8 mouse cellular contexts compared by ENCODE assay signal in genomic region chr1:162336640-162337039, GRCm38 (mm10).
DNase-seq lines count a peak whose midpoint lies in the region; ATAC-seq and TF ChIP-seq lines count a peak whose summit lies in the region.

No protein-coding gene starts in this region.

- no peaks in the 10 kb centered on the region for H3K9me3 ChIP-seq in liver, postnatal 0 days (ENCODE audit: low read length)
- no peaks in the 10 kb centered on the region for H3K9me3 ChIP-seq in liver, embryonic 11.5 days (ENCODE audit: control insufficient read depth, low read length)
- H3K9me3 ChIP-seq in forebrain, postnatal 0 days (ENCODE audit: low read length): no peaks in the 10 kb centered on the region
- H3K9me3 ChIP-seq in midbrain, embryonic 14.5 days (ENCODE audit: control insufficient read depth, low read length): no peaks in the 10 kb centered on the region

- H3K36me3 ChIP-seq in liver, postnatal 0 days (replicated peaks; ENCODE audit: insufficient read depth, low read length): no peaks in the 10 kb centered on the region
- H3K36me3 ChIP-seq in liver, embryonic 11.5 days (ENCODE audit: control insufficient read depth, insufficient read depth, low read length): no peaks in the 10 kb centered on the region
- no peaks in the 10 kb centered on the region for H3K36me3 ChIP-seq in forebrain, postnatal 0 days (ENCODE audit: insufficient read depth)
- no peaks in the 10 kb centered on the region for H3K36me3 ChIP-seq in midbrain, embryonic 14.5 days (ENCODE audit: control insufficient read depth, insufficient read depth, low read length)

- TF ChIP-seq CTCF in liver, postnatal 0 days (IDR thresholded peaks at IDR 0.05; ENCODE audit: low read depth): peak; percentile 63
- peak; percentile 78 for TF ChIP-seq CTCF in forebrain, postnatal 0 days (IDR thresholded peaks at IDR 0.05; ENCODE audit: low read depth)

- H3K27ac ChIP-seq in liver, postnatal 0 days (ENCODE audit: low read depth): no peak overlapping the region
- H3K27ac ChIP-seq in liver, embryonic 11.5 days (ENCODE audit: low read depth, low read length): no peak overlapping the region
- H3K27ac ChIP-seq in forebrain, postnatal 0 days (ENCODE audit: low read depth, low read length): no peak overlapping the region
- H3K27ac ChIP-seq in midbrain, embryonic 14.5 days (replicated peaks; ENCODE audit: low read depth, low read length): no peak overlapping the region

- no peaks in the 10 kb centered on the region for H3K27me3 ChIP-seq in liver, postnatal 0 days (ENCODE audit: insufficient read depth, low read length)
- no peaks in the 10 kb centered on the region for H3K27me3 ChIP-seq in liver, embryonic 11.5 days (replicated peaks; ENCODE audit: control insufficient read depth, insufficient read depth, low read length)
- H3K27me3 ChIP-seq in forebrain, postnatal 0 days (ENCODE audit: insufficient read depth, low read length): no peaks in the 10 kb centered on the region
- H3K27me3 ChIP-seq in midbrain, embryonic 14.5 days (ENCODE audit: control insufficient read depth, insufficient read depth, low read length): no peaks in the 10 kb centered on the region

- no peak for TF ChIP-seq EP300 in liver, postnatal 0 days (IDR thresholded peaks at IDR 0.05; ENCODE audit: low read depth)

- DNase-seq in cerebellum, adult 9-10 months: peak; percentile 59
- DNase-seq in liver, postnatal 0 days: no peak
- DNase-seq in liver, embryonic 11.5 days (ENCODE audit: low spot score): no peak
- peak; percentile 68 for DNase-seq in forebrain, postnatal 0 days
- DNase-seq in midbrain, embryonic 14.5 days: peak; percentile 86
- DNase-seq in spleen, postnatal 14 days (ENCODE audit: low spot score in 2 of 2): no peak
- no peak for DNase-seq in adrenal gland, postnatal 14 days

- ATAC-seq in cerebellum, adult (ENCODE audit: insufficient number of reproducible peaks, low FRiP score, low TSS enrichment): no peak
- ATAC-seq in liver, postnatal 0 days: no peak
- no peak for ATAC-seq in liver, embryonic 11.5 days (replicated peaks; ENCODE audit: low FRiP score)
- peak; percentile 74; the same call in 1 of the 2 replicates for ATAC-seq in forebrain, postnatal 0 days
- no peak for ATAC-seq in midbrain, embryonic 14.5 days (ENCODE audit: low FRiP score, low TSS enrichment)

- no peak overlapping the region for H3K4me2 ChIP-seq in liver, postnatal 0 days (ENCODE audit: low read depth, low read length)
- H3K4me2 ChIP-seq in liver, embryonic 11.5 days: no peak overlapping the region
- no peak overlapping the region for H3K4me2 ChIP-seq in forebrain, postnatal 0 days (ENCODE audit: low read depth)
- H3K4me2 ChIP-seq in midbrain, embryonic 14.5 days (ENCODE audit: low read length): no peak overlapping the region

- WGBS in liver, postnatal 0 days (ENCODE audit: insufficient replicate concordance): 25% methylated on average over 1 of the region's 1 CpGs
- 16% methylated on average over 1 of the region's 1 CpGs for WGBS in liver, embryonic 11.5 days
- WGBS in forebrain, postnatal 0 days: 27% methylated on average over 1 of the region's 1 CpGs
- 19% methylated on average over 1 of the region's 1 CpGs for WGBS in midbrain, embryonic 14.5 days

- no peak overlapping the region for H3K9ac ChIP-seq in liver, postnatal 0 days (replicated peaks)
- no peak overlapping the region for H3K9ac ChIP-seq in liver, embryonic 11.5 days (ENCODE audit: low read depth, low read length)
- H3K9ac ChIP-seq in forebrain, postnatal 0 days: no peak overlapping the region
- H3K9ac ChIP-seq in midbrain, embryonic 14.5 days (replicated peaks; ENCODE audit: low read length): no peak overlapping the region

- H3K4me1 ChIP-seq in liver, postnatal 0 days (ENCODE audit: insufficient read depth): no peaks in the 10 kb centered on the region
- no peaks in the 10 kb centered on the region for H3K4me1 ChIP-seq in liver, embryonic 11.5 days (replicated peaks; ENCODE audit: control insufficient read depth, insufficient read depth, low read length)
- H3K4me1 ChIP-seq in forebrain, postnatal 0 days (ENCODE audit: insufficient read depth): no peaks in the 10 kb centered on the region
- no peaks in the 10 kb centered on the region for H3K4me1 ChIP-seq in midbrain, embryonic 14.5 days (ENCODE audit: control insufficient read depth, insufficient read depth, low read length)

- H3K4me3 ChIP-seq in liver, postnatal 0 days (ENCODE audit: low read depth, low read length): no peak overlapping the region
- no peak overlapping the region for H3K4me3 ChIP-seq in liver, embryonic 11.5 days (ENCODE audit: low read depth, low read length)
- no peak overlapping the region for H3K4me3 ChIP-seq in forebrain, postnatal 0 days (ENCODE audit: low read depth, low read length)
- no peak overlapping the region for H3K4me3 ChIP-seq in midbrain, embryonic 14.5 days (replicated peaks; ENCODE audit: low read depth, low read length)

Comparison
In these comparisons a context has a peak if more than half of its experiments do, and no peak if none do; other contexts are left out.
1. DNase-seq: peak in cerebellum, adult 9-10 months (single experiment), forebrain, postnatal 0 days (single experiment) and midbrain, embryonic 14.5 days (single experiment); none in liver, postnatal 0 days (single experiment), liver, embryonic 11.5 days (single experiment), spleen, postnatal 14 days (0 of 2) and adrenal gland, postnatal 14 days (single experiment).